Mouse (Mus musculus) stomach, postnatal 0 days (tissue): ENCODE results near the gene Spire2.

Source experiments
- CTCF ChIP-seq: IDR thresholded peaks from 2 replicates; pipeline ENCODE4 v1.5.1; 2016; ENCODE audit warnings: antibody characterized with exemption, low read depth, mild to moderate bottlenecking, moderate library complexity
- EP300 ChIP-seq: optimal IDR thresholded peaks from 2 replicates; pipeline ENCODE3; 2016; ENCODE audit warnings: antibody characterized with exemption

GRCm38 (mm10) chr8:123287362-123287761, 45.2 kb upstream of the Spire2 start:
- no peak for TF ChIP-seq CTCF
- no peak for TF ChIP-seq EP300
